29 mouse cellular contexts compared by ENCODE assay signal in genomic region chr4:142816986-142817385, GRCm38 (mm10).
DNase-seq lines count a peak whose midpoint lies in the region; TF ChIP-seq lines count a peak whose summit lies in the region.
"Had no signal": no experiment of that assay in that cellular context is flagged by ENCODE, and none has a peak within 500 bp of the region (broad histone marks: within the 10 kb centered on the region; RNA-seq: fewer than 3 reads in every experiment).

No protein-coding gene starts in this region.

- H3K4me3 ChIP-seq in heart, adult 2 months: no peak overlapping the region
- no peak overlapping the region for H3K4me3 ChIP-seq in left cerebral cortex, adult 2 months
- no peak overlapping the region for H3K4me3 ChIP-seq in ES-E14 (ENCODE audit: insufficient read depth in 1 of 2, low read depth in 1 of 2, low read length in 2 of 2, poor library complexity in 1 of 2, severe bottlenecking in 1 of 2)
- H3K4me3 ChIP-seq: embryonic facial prominence, embryonic 13.5 days; forebrain, embryonic 10.5 days; forebrain, embryonic 15.5 days; heart, embryonic 13.5 days; limb, embryonic 15.5 days; liver, embryonic 13.5 days; midbrain, embryonic 15.5 days; myocyte; neural tube, embryonic 12.5 days had no signal

- in situ Hi-C loops in ES-E14 (cut with MboI; ENCODE audit: low sequenced_read_pairs in 2 of 2, unreplicated experiment in 2 of 2): no loop called here

- no peak for TF ChIP-seq POLR2A in heart, adult 2 months (IDR thresholded peaks at IDR 0.05; ENCODE audit: insufficient read depth, low read depth, low read length)

- no peaks in the 10 kb centered on the region for H3K9me3 ChIP-seq in ES-E14 (ENCODE audit: control insufficient read depth, insufficient read depth, low read depth, low read length)
- H3K9me3 ChIP-seq: embryonic facial prominence, embryonic 13.5 days; forebrain, embryonic 10.5 days; forebrain, embryonic 15.5 days; limb, embryonic 15.5 days; midbrain, embryonic 15.5 days; neural tube, embryonic 12.5 days had no signal

- 82% methylated on average over 1 of the region's 1 CpGs for WGBS in heart, adult 2 months

- TF ChIP-seq EP300 in heart, adult 2 months (IDR thresholded peaks at IDR 0.05; ENCODE audit: insufficient read depth, low read depth, low read length): no peak

- no peaks in the 10 kb centered on the region for H3K79me2 ChIP-seq in heart, adult 2 months (replicated peaks; ENCODE audit: control insufficient read depth, insufficient read depth, low read length)

- intact Hi-C loops in heart, adult 2 months (cut with DNase I): no loop called here
- intact Hi-C loops in left cerebral cortex, adult 2 months (cut with DNase I): no loop called here
- intact Hi-C loops in gastrocnemius, postnatal 36 days (cut with DNase I): no loop called here

- no peaks in the 10 kb centered on the region for H3K27me3 ChIP-seq in heart, adult 2 months (ENCODE audit: control insufficient read depth, insufficient read depth, low read length)
- H3K27me3 ChIP-seq: embryonic facial prominence, embryonic 13.5 days; forebrain, embryonic 15.5 days; limb, embryonic 15.5 days; liver, embryonic 13.5 days; midbrain, embryonic 15.5 days; neural tube, embryonic 12.5 days had no signal

- TF ChIP-seq CTCF in heart, adult 2 months (IDR thresholded peaks at IDR 0.05): 0 out of 2 replicates have a peak, but pooled peaks have one; percentile 11
- peak; percentile 3; the same call in 1 of the 2 replicates for TF ChIP-seq CTCF in left cerebral cortex, adult 2 months (IDR thresholded peaks at IDR 0.05)

- no peaks in the 10 kb centered on the region for H3K4me1 ChIP-seq in heart, adult 2 months (ENCODE audit: control insufficient read depth, insufficient read depth, low read length)
- no peaks in the 10 kb centered on the region for H3K4me1 ChIP-seq in ES-E14 (ENCODE audit: control insufficient read depth in 2 of 2, insufficient read depth in 2 of 2, low read length in 2 of 2, poor library complexity in 1 of 2)
- H3K4me1 ChIP-seq: embryonic facial prominence, embryonic 13.5 days; forebrain, embryonic 10.5 days; forebrain, embryonic 15.5 days; heart, embryonic 13.5 days; limb, embryonic 15.5 days; liver, embryonic 13.5 days; neural tube, embryonic 12.5 days had no signal

- no peaks in the 10 kb centered on the region for H3K36me3 ChIP-seq in heart, adult 2 months (ENCODE audit: control insufficient read depth, insufficient read depth, low read length)
- no peaks in the 10 kb centered on the region for H3K36me3 ChIP-seq in ES-E14 (ENCODE audit: control insufficient read depth, insufficient read depth, low read length, poor library complexity, severe bottlenecking)
- H3K36me3 ChIP-seq: embryonic facial prominence, embryonic 13.5 days; forebrain, embryonic 10.5 days; forebrain, embryonic 15.5 days; heart, embryonic 13.5 days; limb, embryonic 15.5 days; liver, embryonic 13.5 days; midbrain, embryonic 15.5 days; neural tube, embryonic 12.5 days had no signal

- no peak for DNase-seq in heart, adult 2 months
- DNase-seq in heart, adult 8-10 months (ENCODE audit: low spot score): no peak
- DNase-seq in left cerebral cortex, adult 2 months (ENCODE audit: extremely low spot score in 1 of 2, low spot score in 2 of 2): no peak
- no peak for DNase-seq in left cerebral cortex, adult 11 months (ENCODE audit: low spot score)
- DNase-seq in ES-E14 (ENCODE audit: low read depth, low spot score): peak; percentile 1
- DNase-seq in brain, adult 2 months (ENCODE audit: low read depth, low spot score): peak; percentile 14
- no peak for DNase-seq in adrenal gland, adult 2 months
- no peak for DNase-seq in gastrocnemius, postnatal 36 days
- DNase-seq: adrenal gland, postnatal 14 days; cerebellum, adult 8-10 months; gastrocnemius, postnatal 25 days; heart, adult 18-20 months; heart, postnatal 10 days; kidney, adult 9 months; kidney, postnatal 14 days; left cerebral cortex, postnatal 4 days; liver, embryonic 13.5 days; lung, adult 18-20 months; lung, postnatal 10 days; thymus, postnatal 14 days had no signal

- no peak overlapping the region for H3K9ac ChIP-seq in heart, adult 2 months (ENCODE audit: low read depth, low read length)
- H3K9ac ChIP-seq in ES-E14 (ENCODE audit: insufficient read depth, low read depth, low read length, poor library complexity, severe bottlenecking): no peak overlapping the region
- H3K9ac ChIP-seq: embryonic facial prominence, embryonic 13.5 days; forebrain, embryonic 15.5 days; heart, embryonic 13.5 days; hindbrain, embryonic 14.5 days; limb, embryonic 15.5 days; liver, embryonic 13.5 days; midbrain, embryonic 15.5 days; neural tube, embryonic 12.5 days had no signal

- no peak overlapping the region for H3K27ac ChIP-seq in heart, adult 2 months
- no peak overlapping the region for H3K27ac ChIP-seq in left cerebral cortex, adult 2 months
- H3K27ac ChIP-seq in ES-E14 (ENCODE audit: insufficient read depth, low read depth, low read length, poor library complexity, severe bottlenecking): no peak overlapping the region
- H3K27ac ChIP-seq: embryonic facial prominence, embryonic 13.5 days; forebrain, embryonic 10.5 days; forebrain, embryonic 15.5 days; heart, embryonic 13.5 days; hindbrain, embryonic 14.5 days; limb, embryonic 15.5 days; liver, embryonic 13.5 days; midbrain, embryonic 15.5 days; neural tube, embryonic 12.5 days had no signal

TF ChIP-seq in ES-E14, 5 proteins besides CTCF, POLR2A, EP300 and RAD21:
- TF ChIP-seq ZC3H11A (IDR thresholded peaks at IDR 0.05; ENCODE audit: borderline replicate concordance, low read depth, low read length) (0 out of 2 replicates have a peak, but pooled peaks have one; percentile 8), ZNF384 (IDR thresholded peaks at IDR 0.05; ENCODE audit: low read depth, low read length) (no peak)

Comparison
In these comparisons a context has a peak if more than half of its experiments do, and no peak if none do; other contexts are left out.
1. DNase-seq: peak in ES-E14 (single experiment) and brain, adult 2 months (single experiment); none in heart, adult 2 months (0 of 2), heart, adult 8-10 months (single experiment), left cerebral cortex, adult 2 months (0 of 2), left cerebral cortex, adult 11 months (single experiment), adrenal gland, adult 2 months (single experiment) and gastrocnemius, postnatal 36 days (0 of 2).